Mouse (Mus musculus): ENCODE results near the gene Msantd2. TPM values are rescaled to one million over a fixed set of nuclear protein-coding genes. Genes with fewer than 3 reads are reported as not detected.

The Msantd2 gene
- total RNA-seq (2023), result 28.6 to 31.8 TPM (median 29.2 TPM) in 4 replicates

GRCm38 (mm10) chr9:37488611-37489396 is at the start of gene Msantd2:
TSS of gene Msantd2 (plus strand) at chr9:37489319.

GRCm38 (mm10) chr9:37527396-37528224 is 38.5 kb downstream of the Msantd2 start, which contains the start of gene Esam:
TSS of gene Esam (plus strand) at chr9:37528078.

DNA sequence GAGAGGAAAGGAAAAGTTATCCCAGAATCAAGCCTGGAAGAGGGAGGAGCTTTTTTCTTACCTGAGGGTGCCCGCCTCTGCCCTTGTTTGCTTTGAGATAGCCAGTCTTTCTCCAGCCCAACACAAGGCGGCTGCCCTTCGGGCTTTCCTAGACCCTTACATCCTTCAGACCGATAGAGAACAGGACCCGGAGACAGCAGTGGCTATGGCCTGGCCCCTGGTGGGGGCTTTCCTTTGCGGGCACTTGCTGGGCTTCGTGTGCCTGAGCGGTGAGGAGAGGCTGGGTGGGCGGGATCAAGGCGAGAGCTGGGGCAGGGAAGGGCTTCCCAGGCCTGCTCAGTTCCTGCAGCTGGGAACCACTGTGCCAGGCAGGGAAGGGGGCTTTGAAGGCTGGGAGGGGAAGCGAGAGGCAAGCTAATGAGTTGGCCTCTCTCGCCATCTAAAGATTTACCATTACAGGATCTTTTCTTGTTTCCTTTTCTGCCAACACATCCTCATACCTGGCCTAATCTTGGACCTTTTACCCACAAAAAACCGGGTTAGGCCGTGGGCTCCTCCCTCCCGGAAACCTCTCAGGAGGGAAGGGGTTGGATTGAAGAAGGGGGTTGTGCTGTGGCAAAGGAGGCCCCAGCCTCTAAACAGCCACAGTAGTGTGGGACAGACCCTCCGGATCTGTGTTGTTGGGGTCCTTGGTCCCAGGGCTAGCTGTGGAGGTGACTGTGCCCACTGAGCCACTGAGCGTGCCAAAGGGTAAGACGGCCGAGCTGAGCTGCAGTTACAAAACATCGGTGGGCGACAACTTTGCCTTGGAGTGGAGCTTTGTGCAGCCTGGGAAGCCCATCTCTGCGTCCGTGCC is 50.3 kb downstream of the Msantd2 start, which contains the start of gene Vsig2:
Gene Vsig2 (plus strand): TSS at position 86 of the 856 bp plus-strand sequence.

GRCm38 (mm10) chr9:37552536-37553293 is 63.6 kb downstream of the Msantd2 start, which contains the start of gene Nrgn:
TSS of gene Nrgn (minus strand) at chr9:37552904.

GRCm38 (mm10) chr9:37554838-37555748 is 66.0 kb downstream of the Msantd2 start, which contains the start of gene Siae:
TSS of gene Siae (plus strand) at chr9:37555698.

Other genes starting within 250 kb of the Msantd2 start
- gene Slc37a2, start 233.6 kb upstream of the Msantd2 start, total RNA-seq (2023), result 22.4 to 25.9 TPM (median 23.8 TPM) in 4 replicates
- gene Ccdc15, start 140.9 kb upstream of the Msantd2 start, total RNA-seq (2023), result 14.1 to 17.7 TPM (median 15.0 TPM) in 4 replicates
- not detected in 4 replicates for gene Hepacam, start 122.0 kb upstream of the Msantd2 start, total RNA-seq (2023)
- not detected in 4 replicates for gene Robo4, start 87.4 kb upstream of the Msantd2 start, total RNA-seq (2023)
- gene Robo3, start 56.1 kb upstream of the Msantd2 start, total RNA-seq (2023), result not detected in 4 replicates
- 1.3 TPM in 1 of 4 replicates, not detected in the others for gene Esam, start 38.8 kb downstream of the Msantd2 start, total RNA-seq (2023)
- gene Vsig2, start 49.9 kb downstream of the Msantd2 start, total RNA-seq (2023), result not detected in 4 replicates
- gene Nrgn, start 63.6 kb downstream of the Msantd2 start, total RNA-seq (2023), result 3.2 to 6.0 TPM (median 4.0 TPM) in 4 replicates
- 6.2 to 10.9 TPM (median 9.4 TPM) in 4 replicates for gene Siae, start 66.4 kb downstream of the Msantd2 start, total RNA-seq (2023)
- 1.1 to 3.6 TPM in 2 of 4 replicates, not detected in the others for gene Spa17, start 124.4 kb downstream of the Msantd2 start, total RNA-seq (2023)
- 50.4 to 55.2 TPM (median 52.5 TPM) in 4 replicates for gene Tbrg1, start 168.0 kb downstream of the Msantd2 start, total RNA-seq (2023)
- not detected in 4 replicates for gene Panx3, start 179.9 kb downstream of the Msantd2 start, total RNA-seq (2023)
- gene Olfr160, start 226.9 kb downstream of the Msantd2 start, total RNA-seq (2023), result not detected in 4 replicates

Measured in B cell, adult 62 days (primary cell).